Mouse (Mus musculus): ENCODE measurements around the gene Pdxdc1.

GRCm38 (mm10) chr16:13894097-13894496 is 8.8 kb downstream of the Pdxdc1 start:
- TF ChIP-seq CTCF (conservative IDR thresholded peaks at IDR 0.05; ENCODE audit: low read length), result no peak
- no peak for TF ChIP-seq NANOG (IDR thresholded peaks at IDR 0.05; ENCODE audit: borderline replicate concordance, low read length)

Measured in E14TG2a.4 (cell line).